Mouse (Mus musculus): ENCODE measurements around the gene Nrip2.

GRCm38 (mm10) chr6:128358999-128359398, 40.1 kb upstream of the Nrip2 start:
- TF ChIP-seq CTCF (IDR thresholded peaks at IDR 0.05; ENCODE audit: borderline replicate concordance, insufficient read depth, low read depth, low read length) (peak; percentile 82), POLR2A (IDR thresholded peaks at IDR 0.05; ENCODE audit: borderline replicate concordance, insufficient read depth, low read length) (no peak)

Data from cerebellum, adult 2 months (tissue).